Mouse (Mus musculus) myocyte (in vitro differentiated cells): ENCODE results near the gene Syt2. TPM values are rescaled to one million over a fixed set of nuclear protein-coding genes. Genes with fewer than 3 reads are reported as not detected.

Experiments used
- H3K27me3 ChIP-seq: one replicate; pipeline ENCODE4 v1.6.1; 2011; ENCODE audit not compliant: control insufficient read depth, insufficient read depth, insufficient read length
- H3K36me3 ChIP-seq: one replicate; pipeline ENCODE4 v1.6.1; 2011; ENCODE audit not compliant: control insufficient read depth, insufficient read depth
- H3K4me2 ChIP-seq: one replicate; pipeline ENCODE4 v1.6.1; 2011; ENCODE audit warnings: low read depth, control low read depth
- H3K4me3 ChIP-seq: one replicate; pipeline ENCODE4 v1.5.1; 2011; ENCODE audit warnings: mild to moderate bottlenecking, control low read depth, moderate library complexity
- H3K79me2 ChIP-seq: one replicate; pipeline ENCODE4 v1.6.1; 2011; ENCODE audit not compliant: control insufficient read depth, insufficient read depth
- H3ac ChIP-seq: one replicate; pipeline ENCODE4 v1.6.1; 2011; ENCODE audit not compliant: control insufficient read depth, insufficient read length
- CEBPB ChIP-seq: IDR thresholded peaks from 2 replicates; pipeline ENCODE4 v1.6.1; 2011; ENCODE audit warnings: mild to moderate bottlenecking, moderate library complexity; ENCODE audit not compliant: poor library complexity, insufficient read depth, severe bottlenecking
- E2F4 ChIP-seq: IDR thresholded peaks from one replicate; pipeline ENCODE4 v1.6.1; 2011; ENCODE audit warnings: mild to moderate bottlenecking, control low read depth, moderate library complexity; ENCODE audit not compliant: insufficient read depth
- MAX ChIP-seq: IDR thresholded peaks from one replicate; pipeline ENCODE4 v1.6.1; 2011; ENCODE audit warnings: low read depth, mild to moderate bottlenecking, control low read depth
- MYOD1 ChIP-seq, 3 experiments: IDR thresholded peaks; one replicate each; pipeline ENCODE4 v1.6.1; 2011; ENCODE audit warnings: control low read depth in 2 of 3, low read depth in 2 of 3, mild to moderate bottlenecking in 2 of 3, moderate library complexity in 1 of 3; ENCODE audit not compliant: insufficient read length in 2 of 3, control insufficient read depth in 1 of 3
- MYOG ChIP-seq, 3 experiments: IDR thresholded peaks; one replicate each; pipeline ENCODE4 v1.6.1; 2011; ENCODE audit warnings: control low read depth in 2 of 3, low read depth in 2 of 3, mild to moderate bottlenecking in 2 of 3; ENCODE audit not compliant: insufficient read length in 2 of 3, control insufficient read depth in 1 of 3, insufficient read depth in 1 of 3
- POLR2A ChIP-seq: IDR thresholded peaks from one replicate; pipeline ENCODE4 v1.6.1; 2011; ENCODE audit warnings: low read depth, mild to moderate bottlenecking, control low read depth, moderate library complexity; ENCODE audit not compliant: insufficient read length
- POLR2AphosphoS2 ChIP-seq: IDR thresholded peaks from one replicate; pipeline ENCODE4 v1.6.1; 2011; ENCODE audit warnings: low read depth, control low read depth; ENCODE audit not compliant: insufficient read length
- REST ChIP-seq: IDR thresholded peaks from one replicate; pipeline ENCODE4 v1.6.1; 2011; ENCODE audit warnings: mild to moderate bottlenecking, control low read depth, moderate library complexity; ENCODE audit not compliant: insufficient read depth, insufficient read length
- SRF ChIP-seq: IDR thresholded peaks from one replicate; pipeline ENCODE4 v1.6.1; 2011; ENCODE audit warnings: low read depth; ENCODE audit not compliant: control insufficient read depth, insufficient read length
- TCF12 ChIP-seq: IDR thresholded peaks from one replicate; pipeline ENCODE4 v1.6.1; 2011; ENCODE audit warnings: mild to moderate bottlenecking, control low read depth; ENCODE audit not compliant: poor library complexity, insufficient read depth, severe bottlenecking
- TCF3 ChIP-seq: IDR thresholded peaks from one replicate; pipeline ENCODE4 v1.6.1; 2011; ENCODE audit warnings: low read depth, control low read depth; ENCODE audit not compliant: insufficient read length
- USF1 ChIP-seq: IDR thresholded peaks from one replicate; pipeline ENCODE4 v1.6.1; 2011; ENCODE audit warnings: low read depth, mild to moderate bottlenecking, control low read depth, moderate library complexity
- polyA plus RNA-seq: library from polyadenylated mRNA; unstranded; fragments of >200 nt; fragmentation: generic; extraction: Trizol; gene quantifications from one replicate; pipeline ENCODE4 v1.2.1, GENCODE M21; 2012; ENCODE audit warnings: missing spikeins

The Syt2 gene
- polyA plus RNA-seq, 1 experiment, result 0.11 TPM

DNA sequence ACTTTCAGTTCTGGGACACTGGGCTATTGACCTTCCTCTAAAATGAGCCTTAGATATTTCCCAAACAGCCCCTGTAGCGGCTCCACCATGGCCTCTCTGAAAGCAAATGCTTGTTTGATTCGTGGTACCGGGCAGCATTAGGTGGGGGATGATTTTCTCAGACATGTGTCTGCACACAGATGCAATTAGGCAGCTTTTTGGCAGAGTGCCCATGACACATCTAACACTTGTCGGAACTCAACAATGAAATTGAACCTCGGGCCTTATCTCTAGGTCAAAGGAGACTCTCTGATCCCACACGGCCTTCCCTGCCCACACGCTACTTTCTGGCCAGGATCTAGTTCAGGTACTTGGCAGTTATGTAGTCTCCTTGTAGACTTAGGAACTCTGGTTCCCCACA lies 12.4 kb downstream of the Syt2 start:
- Histone ChIP-seq H3K27me3 (peaks cover 32% of the 10 kb centered on the region), H3K4me3 (no peak overlapping the region), H3ac (no peak overlapping the region), H3K36me3 (no peaks in the 10 kb centered on the region), H3K79me2 (no peaks in the 10 kb centered on the region), H3K4me2 (no peak overlapping the region)
- no peak for TF ChIP-seq TCF3
- no peak for TF ChIP-seq CEBPB
- no peak for TF ChIP-seq MAX
- TF ChIP-seq POLR2A, result no peak

DNA sequence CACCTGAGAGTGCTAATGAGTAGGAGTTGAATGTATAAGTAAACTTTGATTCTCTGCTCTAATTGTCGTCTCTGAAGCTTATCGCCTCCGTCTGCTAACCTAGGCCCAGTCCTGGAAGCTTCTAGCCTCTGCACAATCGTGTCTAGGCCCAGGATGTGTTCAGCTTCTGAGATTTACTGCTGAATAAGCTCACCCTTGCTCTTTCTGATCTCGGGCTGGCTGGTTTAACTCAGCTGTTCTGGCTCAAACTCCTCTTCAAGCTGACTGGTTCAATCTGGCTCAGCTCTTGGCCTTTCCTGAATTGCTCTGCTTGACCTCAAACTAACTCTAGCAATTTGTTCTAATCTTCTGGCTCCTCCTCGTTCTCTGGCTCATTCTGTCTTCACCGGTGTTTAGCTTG lies 13.7 kb downstream of the Syt2 start:
- Histone ChIP-seq H3K79me2 (no peaks in the 10 kb centered on the region), H3K4me2 (no peak overlapping the region), H3K4me3 (no peak overlapping the region), H3ac (no peak overlapping the region), H3K36me3 (no peaks in the 10 kb centered on the region), H3K27me3 (peaks cover 32% of the 10 kb centered on the region)
- TF ChIP-seq E2F4, result no peak
- TF ChIP-seq SRF, result no peak
- TF ChIP-seq TCF12, result no peak
- no peak for TF ChIP-seq MYOD1 (IDR thresholded peaks at IDR 0.05; ENCODE audit: control insufficient read depth in 1 of 3, insufficient read length in 2 of 3, low read depth in 2 of 3)
- TF ChIP-seq POLR2A, result no peak
- TF ChIP-seq CEBPB, result no peak
- no peak for TF ChIP-seq USF1
- TF ChIP-seq REST, result no peak
- TF ChIP-seq POLR2AphosphoS2, result no peak
- no peak for TF ChIP-seq MAX
- no peak for TF ChIP-seq TCF3
- no peak for TF ChIP-seq MYOG (IDR thresholded peaks at IDR 0.05; ENCODE audit: control insufficient read depth in 1 of 3, insufficient read depth in 1 of 3, insufficient read length in 2 of 3, low read depth in 2 of 3)

DNA sequence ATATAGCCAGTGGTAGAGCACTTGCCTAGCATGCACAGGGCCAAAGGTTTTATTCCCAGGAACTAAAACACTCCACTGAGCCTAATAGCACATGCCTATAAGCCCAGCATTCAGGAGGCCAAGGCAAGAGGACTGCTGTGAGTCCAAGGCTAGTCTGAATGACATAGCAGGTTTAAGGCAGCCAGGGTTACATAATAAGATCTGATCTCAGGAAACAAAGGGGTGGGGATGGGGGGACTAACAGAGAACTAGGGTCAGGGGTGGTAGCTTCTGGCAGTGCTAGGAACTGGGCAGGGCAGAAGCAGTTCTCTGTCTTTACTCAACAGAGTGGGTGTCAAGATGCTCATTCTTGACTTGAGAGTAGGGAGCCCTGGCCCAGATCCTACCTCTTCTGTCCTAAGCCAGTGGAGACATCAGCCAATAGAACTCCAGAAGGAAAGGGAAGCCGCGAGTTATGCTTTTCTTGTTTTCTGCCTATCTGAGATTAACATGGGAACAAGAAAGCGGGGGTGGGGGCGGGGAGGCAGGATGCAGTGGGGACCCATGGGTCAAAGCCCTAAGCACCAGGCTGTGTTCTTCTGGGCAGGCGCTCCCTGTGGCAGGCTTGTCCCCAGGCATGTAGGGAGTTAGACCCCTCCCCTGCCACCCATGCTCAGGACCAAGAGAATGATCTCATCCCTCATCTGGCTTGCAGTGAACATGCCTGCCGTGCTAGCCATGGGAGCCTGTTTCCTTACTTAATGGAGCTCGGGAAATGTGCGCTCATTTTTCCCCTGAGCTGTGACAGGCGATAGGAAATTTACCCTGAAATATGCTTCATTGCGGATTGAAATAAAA lies 25.0 kb downstream of the Syt2 start:
- Histone ChIP-seq H3K4me2 (no peak overlapping the region), H3K4me3 (no peak overlapping the region), H3K79me2 (no peaks in the 10 kb centered on the region), H3K27me3 (peaks cover 5% of the 10 kb centered on the region), H3ac (no peak overlapping the region), H3K36me3 (no peaks in the 10 kb centered on the region)
- no peak for TF ChIP-seq TCF3
- no peak for TF ChIP-seq POLR2AphosphoS2
- no peak for TF ChIP-seq POLR2A
- TF ChIP-seq TCF12, result no peak
- TF ChIP-seq MYOG (IDR thresholded peaks at IDR 0.05; ENCODE audit: control insufficient read depth in 1 of 3, insufficient read depth in 1 of 3, insufficient read length in 2 of 3, low read depth in 2 of 3), result no peak
- no peak for TF ChIP-seq USF1
- no peak for TF ChIP-seq E2F4
- TF ChIP-seq SRF, result no peak
- no peak for TF ChIP-seq MAX
- TF ChIP-seq REST, result no peak
- TF ChIP-seq CEBPB, result no peak

DNA sequence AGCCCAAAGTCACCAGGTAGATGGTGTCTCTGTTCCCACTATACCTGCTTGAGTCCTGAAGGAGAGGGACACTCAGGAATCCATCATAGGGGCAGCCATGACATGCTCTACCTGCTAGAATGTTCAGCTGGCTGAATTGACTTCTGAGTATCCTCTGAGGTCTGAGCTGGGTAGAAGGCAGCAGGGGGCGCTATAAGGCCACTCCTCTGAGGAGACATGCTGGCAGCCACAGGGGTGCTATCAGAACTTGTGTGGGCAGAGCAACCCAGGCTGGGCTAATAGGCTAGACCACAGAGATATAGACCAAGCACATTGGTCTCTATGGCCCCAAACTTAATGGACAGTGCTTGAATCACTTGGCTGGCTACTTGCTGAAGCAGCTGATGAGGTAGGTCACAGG lies 27.8 kb downstream of the Syt2 start:
- no peak for TF ChIP-seq POLR2A
- no peak for TF ChIP-seq TCF12
- no peak overlapping the region for H3ac ChIP-seq
- no peaks in the 10 kb centered on the region for H3K36me3 ChIP-seq
- no peaks in the 10 kb centered on the region for H3K79me2 ChIP-seq
- H3K27me3 ChIP-seq, result peaks cover 11% of the 10 kb centered on the region
- no peak overlapping the region for H3K4me3 ChIP-seq
- H3K4me2 ChIP-seq, result no peak overlapping the region

DNA sequence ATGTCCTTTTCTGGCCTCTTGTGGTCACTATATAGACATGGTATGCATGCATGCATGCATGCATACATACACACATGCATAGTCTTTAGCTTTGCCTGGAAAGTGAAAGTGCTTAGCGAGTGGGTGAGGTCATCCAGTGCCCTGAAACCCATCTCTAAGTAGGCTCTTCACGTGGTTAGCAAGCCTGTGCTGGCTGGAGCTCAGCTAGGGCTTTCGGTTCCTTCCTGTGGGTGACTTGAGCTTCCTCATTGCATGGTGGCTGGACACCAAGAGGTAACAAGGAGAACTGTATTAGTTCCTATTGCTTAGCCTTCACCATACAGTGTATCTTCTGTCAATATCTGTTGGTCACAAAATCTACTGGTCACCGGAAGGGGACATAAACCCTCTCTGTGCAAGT lies 33.0 kb downstream of the Syt2 start:
- peaks cover 17% of the 10 kb centered on the region for H3K27me3 ChIP-seq
- H3K4me2 ChIP-seq, result no peak overlapping the region
- TF ChIP-seq MYOD1 (IDR thresholded peaks at IDR 0.05; ENCODE audit: control insufficient read depth in 1 of 3, insufficient read length in 2 of 3, low read depth in 2 of 3) (no peak), USF1 (no peak), SRF (no peak), MAX (no peak), TCF3 (no peak), TCF12 (no peak), REST (no peak), POLR2A (no peak), MYOG (IDR thresholded peaks at IDR 0.05; ENCODE audit: control insufficient read depth in 1 of 3, insufficient read depth in 1 of 3, insufficient read length in 2 of 3, low read depth in 2 of 3) (no peak), E2F4 (no peak), POLR2AphosphoS2 (no peak), CEBPB (no peak)
- H3K36me3 ChIP-seq, result no peaks in the 10 kb centered on the region
- H3ac ChIP-seq, result no peak overlapping the region
- H3K4me3 ChIP-seq, result no peak overlapping the region
- H3K79me2 ChIP-seq, result no peaks in the 10 kb centered on the region
